Mouse (Mus musculus) C2C12 (cell line): ENCODE results near the gene Tcap. TPM values are rescaled to one million over a fixed set of nuclear protein-coding genes. Genes with fewer than 3 reads are reported as not detected.

ENCODE experiments used
- H3K27me3 ChIP-seq: one replicate; pipeline ENCODE4 v1.6.1; 2011; ENCODE audit not compliant: control insufficient read depth, insufficient read depth, insufficient read length
- H3K36me3 ChIP-seq: one replicate; pipeline ENCODE4 v1.6.1; 2011; ENCODE audit not compliant: control insufficient read depth, insufficient read depth
- H3K4me3 ChIP-seq: one replicate; pipeline ENCODE4 v1.5.1; 2011; ENCODE audit warnings: mild to moderate bottlenecking, control low read depth; ENCODE audit not compliant: poor library complexity, insufficient read depth, severe bottlenecking
- H3K79me2 ChIP-seq: one replicate; pipeline ENCODE4 v1.6.1; 2011; ENCODE audit not compliant: control insufficient read depth, insufficient read depth
- H3K79me3 ChIP-seq: one replicate; pipeline ENCODE4 v1.6.1; 2011; ENCODE audit warnings: low read depth, control low read depth
- H3ac ChIP-seq: one replicate; pipeline ENCODE3; 2011; ENCODE audit warnings: low read depth; ENCODE audit not compliant: control insufficient read depth, insufficient read length
- CEBPB ChIP-seq: IDR thresholded peaks from one replicate; pipeline ENCODE4 v1.6.1; 2011; ENCODE audit warnings: low read depth, mild to moderate bottlenecking, control low read depth, moderate library complexity
- CTCF ChIP-seq: IDR thresholded peaks from one replicate; pipeline ENCODE4 v1.5.1; 2011; ENCODE audit not compliant: control insufficient read depth, insufficient read depth, insufficient read length
- FOSL1 ChIP-seq: IDR thresholded peaks from one replicate; pipeline ENCODE4 v1.8.0; 2011; ENCODE audit warnings: mild to moderate bottlenecking, low read length; ENCODE audit not compliant: poor library complexity, insufficient read depth, severe bottlenecking
- MAX ChIP-seq: IDR thresholded peaks from one replicate; pipeline ENCODE4 v1.6.1; 2011; ENCODE audit warnings: mild to moderate bottlenecking, control low read depth
- MYOD1 ChIP-seq: IDR thresholded peaks from one replicate; pipeline ENCODE4 v1.6.1; 2011; ENCODE audit warnings: low read depth; ENCODE audit not compliant: control insufficient read depth, insufficient read length
- MYOG ChIP-seq: IDR thresholded peaks from one replicate; pipeline ENCODE4 v1.6.1; 2011; ENCODE audit not compliant: control insufficient read depth, insufficient read length; ENCODE audit errors: extremely low read depth
- USF1 ChIP-seq: IDR thresholded peaks from one replicate; pipeline ENCODE4 v1.6.1; 2011; ENCODE audit warnings: low read depth, mild to moderate bottlenecking, control low read depth, moderate library complexity
- polyA plus RNA-seq: library from polyadenylated mRNA; unstranded; fragments of >200 nt; fragmentation: generic; extraction: Trizol; gene quantifications from one replicate; pipeline ENCODE4 v1.2.1, GENCODE M21; 2012; ENCODE audit warnings: missing spikeins

The Tcap gene
- polyA plus RNA-seq, 1 experiment, result 0.13 TPM

DNA sequence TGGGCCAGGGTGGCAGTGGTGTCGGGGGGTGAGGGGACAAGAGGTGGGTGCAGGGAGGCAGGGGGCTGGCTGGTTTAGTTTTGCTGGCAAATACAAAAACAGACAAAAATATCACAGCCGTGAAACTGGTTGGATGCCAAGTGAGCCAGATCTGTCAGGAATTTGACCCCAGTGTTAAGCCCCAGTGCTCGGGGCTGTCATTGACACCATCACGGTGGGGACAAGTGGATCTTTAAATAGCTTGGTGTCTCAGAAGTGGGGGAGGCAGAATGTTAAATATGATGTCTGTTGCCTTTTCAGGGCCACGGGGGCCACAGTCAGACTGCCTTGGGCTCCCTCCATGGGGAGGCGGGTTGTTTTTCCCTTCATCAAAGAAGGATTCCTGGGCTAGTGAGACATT, 10.7 kb downstream of the Tcap start:
- TF ChIP-seq CTCF, result no peak
- TF ChIP-seq FOSL1, result no peak
- no peak for TF ChIP-seq CEBPB
- no peak for TF ChIP-seq MAX
- TF ChIP-seq USF1, result no peak
- Histone ChIP-seq H3K79me3 (no peaks in the 10 kb centered on the region), H3ac (no peak overlapping the region), H3K79me2 (no peaks in the 10 kb centered on the region), H3K27me3 (peaks cover 8% of the 10 kb centered on the region), H3K4me3 (no peak overlapping the region), H3K36me3 (no peaks in the 10 kb centered on the region)

GRCm38 (mm10) chr11:98395041-98395440, 11.4 kb downstream of the Tcap start:
- H3K79me2 ChIP-seq, result no peaks in the 10 kb centered on the region
- no peaks in the 10 kb centered on the region for H3K79me3 ChIP-seq
- TF ChIP-seq FOSL1 (no peak), MAX (no peak), MYOG (no peak), CEBPB (no peak), CTCF (no peak), MYOD1 (no peak)
- no peaks in the 10 kb centered on the region for H3K36me3 ChIP-seq
- peaks cover 8% of the 10 kb centered on the region for H3K27me3 ChIP-seq
- no peak overlapping the region for H3ac ChIP-seq
- no peak overlapping the region for H3K4me3 ChIP-seq

DNA sequence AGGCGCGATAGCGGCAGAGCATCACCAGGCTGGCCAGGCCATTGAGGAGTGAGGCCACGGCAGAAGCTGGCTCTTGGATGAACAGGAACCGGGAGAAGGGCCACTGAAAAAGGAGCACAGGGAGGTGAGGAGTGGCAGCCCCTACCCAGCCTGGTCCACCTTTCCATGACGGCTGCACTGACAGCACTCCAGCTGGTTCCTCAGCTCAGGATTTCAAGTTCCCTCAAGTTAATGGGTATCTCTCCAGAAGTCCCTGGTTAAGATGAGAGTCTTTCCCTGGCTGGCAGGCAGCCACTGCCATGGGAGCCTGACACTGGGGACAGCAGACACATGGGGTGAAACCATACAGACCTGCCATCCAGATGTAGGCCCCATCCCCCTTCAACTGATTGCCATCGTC, 14.3 kb downstream of the Tcap start:
- Histone ChIP-seq H3K4me3 (no peak overlapping the region), H3K79me2 (no peaks in the 10 kb centered on the region), H3K27me3 (no peaks in the 10 kb centered on the region), H3K36me3 (no peaks in the 10 kb centered on the region), H3K79me3 (no peaks in the 10 kb centered on the region), H3ac (no peak overlapping the region)
- TF ChIP-seq MAX (no peak), MYOD1 (no peak), CEBPB (no peak), USF1 (no peak), CTCF (no peak)

GRCm38 (mm10) chr11:98400161-98400726, 16.6 kb downstream of the Tcap start, which contains the start of gene Pgap3:
Gene Pgap3, minus strand, starts transcription at chr11:98400490.
- Histone ChIP-seq H3K4me3 (peak within 1 kb of the TSS; percentile 50), H3K36me3 (no peaks in the 10 kb centered on the region), H3K79me3 (no peaks in the 10 kb centered on the region), H3ac (peak within 1 kb of the TSS; percentile 85), H3K27me3 (no peaks in the 10 kb centered on the region), H3K79me2 (no peaks in the 10 kb centered on the region)
- TF ChIP-seq MYOD1 (no peak), MAX (no peak), MYOG (no peak), USF1 (no peak), CTCF (no peak), FOSL1 (no peak), CEBPB (no peak)

- Histone ChIP-seq H3K79me2 (no peaks in the 10 kb centered on the region), H3K4me3 (peak overlapping the region; percentile 50), H3K79me3 (no peaks in the 10 kb centered on the region), H3K36me3 (no peaks in the 10 kb centered on the region), H3ac (peak overlapping the region; percentile 1), H3K27me3 (no peaks in the 10 kb centered on the region)
- TF ChIP-seq CEBPB (no peak), MAX (no peak), FOSL1 (no peak), MYOG (no peak), USF1 (no peak), MYOD1 (no peak), CTCF (no peak)
Observed at GRCm38 (mm10) chr11:98400816-98401215, 17.2 kb downstream of the Tcap start.

- TF ChIP-seq FOSL1 (no peak), CTCF (no peak), MAX (no peak), MYOG (no peak), USF1 (no peak), MYOD1 (no peak), CEBPB (no peak)
- Histone ChIP-seq H3K36me3 (no peaks in the 10 kb centered on the region), H3K79me2 (no peaks in the 10 kb centered on the region), H3ac (no peak overlapping the region), H3K4me3 (no peak overlapping the region), H3K27me3 (no peaks in the 10 kb centered on the region), H3K79me3 (no peaks in the 10 kb centered on the region)
Observed at GRCm38 (mm10) chr11:98406621-98407020, 23.0 kb downstream of the Tcap start.
